Mouse (Mus musculus) hindbrain, embryonic 13.5 days (tissue): ENCODE data around the gene Apex2. TPM values are rescaled to one million over a fixed set of nuclear protein-coding genes. Genes with fewer than 3 reads are reported as not detected.

ENCODE experiments used
- ATAC-seq: fragments of 200-750 bp; cut with Nextera tagmentation; 2 replicates; pipeline ENCODE4 v1.8.0; 2017; ENCODE audit warnings: moderate TSS enrichment; ENCODE audit not compliant: low FRiP score
- H3K27ac ChIP-seq: fragments of 300-500 bp; sonication (generic); 2 replicates; pipeline ENCODE4 v1.5.1; 2015; ENCODE audit warnings: inconsistent platforms, mild to moderate bottlenecking, moderate library complexity
- H3K27me3 ChIP-seq: fragments of 300-500 bp; sonication (generic); 2 replicates; pipeline ENCODE4 v1.6.1; 2015; ENCODE audit warnings: mild to moderate bottlenecking, inconsistent platforms
- H3K36me3 ChIP-seq: fragments of 300-500 bp; sonication (generic); 2 replicates; pipeline ENCODE4 v1.6.1; 2015; ENCODE audit warnings: mild to moderate bottlenecking, inconsistent platforms
- H3K4me1 ChIP-seq: fragments of 300-500 bp; sonication (generic); replicated peaks from 2 replicates; pipeline ENCODE4 v1.6.1; 2015; ENCODE audit warnings: inconsistent platforms
- H3K4me2 ChIP-seq: fragments of 300-500 bp; sonication (generic); 2 replicates; pipeline ENCODE4 v1.6.1; 2015; ENCODE audit warnings: inconsistent platforms, mild to moderate bottlenecking, moderate library complexity
- H3K4me3 ChIP-seq: fragments of 300-500 bp; sonication (generic); 2 replicates; pipeline ENCODE4 v1.5.1; 2015; ENCODE audit warnings: mild to moderate bottlenecking, inconsistent platforms
- H3K9ac ChIP-seq: fragments of 300-500 bp; sonication (generic); 2 replicates; pipeline ENCODE4 v1.6.1; 2015; ENCODE audit warnings: mild to moderate bottlenecking, inconsistent platforms
- H3K9me3 ChIP-seq: fragments of 300-500 bp; sonication (generic); 2 replicates; pipeline ENCODE4 v1.6.1; 2016; ENCODE audit warnings: inconsistent platforms
- WGBS: fragments of 180-500 bp; shearing (Covaris S2); methylation state at CpG from one replicate; pipeline ENCODE4 v1.1.7; 2015; 5-methylcytosine and 5-hydroxymethylcytosine counted together
- polyA plus RNA-seq: library from polyadenylated mRNA; unstranded; fragments of >200 nt; fragmentation: Nextera tagmentation; extraction: Ambion mirVana; gene quantifications from 2 replicates; pipeline ENCODE4 v1.2.1, GENCODE M21; 2015

Apex2 gene
- 19.7 and 20.4 TPM in 2 replicates for polyA plus RNA-seq

- H3K9me3 ChIP-seq = no peaks in the 10 kb centered on the region
- H3K36me3 ChIP-seq = peaks cover 11% of the 10 kb centered on the region
- no peak for ATAC-seq
- 80% methylated on average over 5 of the region's 5 CpGs for WGBS
- H3K4me3 ChIP-seq = peak within 1 kb of the TSS; percentile 52; the same call in 1 of the 2 replicates
- H3K4me1 ChIP-seq = peaks cover 5% of the 10 kb centered on the region
- no peak within 1 kb of the TSS for H3K27ac ChIP-seq
- peak within 1 kb of the TSS; percentile 59 for H3K4me2 ChIP-seq
- 0 out of 2 replicates have a peak, but pooled peaks cover 6% of the 10 kb centered on the region for H3K27me3 ChIP-seq
- no peak within 1 kb of the TSS for H3K9ac ChIP-seq
Measured at GRCm38 (mm10) chrX:150589696-150590095, at the start of gene Apex2. Gene Apex2 (minus strand): TSS chrX:150589868.

GRCm38 (mm10) chrX:150636421-150636820 lies 46.8 kb upstream of the Apex2 start:
- H3K36me3 ChIP-seq = no peaks in the 10 kb centered on the region

GRCm38 (mm10) chrX:150598882-150599281 lies 9.2 kb upstream of the Apex2 start:
- ATAC-seq = no peak
- H3K4me2 ChIP-seq = no peak overlapping the region
- H3K9me3 ChIP-seq = no peaks in the 10 kb centered on the region
- H3K9ac ChIP-seq = no peak overlapping the region
- no peaks in the 10 kb centered on the region for H3K36me3 ChIP-seq
- H3K4me1 ChIP-seq = no peaks in the 10 kb centered on the region
- 69% methylated on average over 2 of the region's 2 CpGs for WGBS
- no peak overlapping the region for H3K27ac ChIP-seq
- no peak overlapping the region for H3K4me3 ChIP-seq
- no peaks in the 10 kb centered on the region for H3K27me3 ChIP-seq

More at GRCm38 (mm10) chrX:150636421-150636820, 46.8 kb upstream of the Apex2 start:
- no peak overlapping the region for H3K27ac ChIP-seq
- no peaks in the 10 kb centered on the region for H3K27me3 ChIP-seq
- no peak overlapping the region for H3K9ac ChIP-seq
- WGBS = 64% methylated on average over 1 of the region's 1 CpGs
- H3K4me2 ChIP-seq = no peak overlapping the region
- ATAC-seq = no peak
- no peaks in the 10 kb centered on the region for H3K9me3 ChIP-seq
- no peaks in the 10 kb centered on the region for H3K4me1 ChIP-seq
- no peak overlapping the region for H3K4me3 ChIP-seq

- H3K4me2 ChIP-seq = no peak overlapping the region
- H3K27ac ChIP-seq = no peak overlapping the region
- H3K4me1 ChIP-seq = no peaks in the 10 kb centered on the region
- no peak for ATAC-seq
- H3K9me3 ChIP-seq = no peaks in the 10 kb centered on the region
- 0 out of 2 replicates have a peak, but pooled peaks cover 4% of the 10 kb centered on the region for H3K27me3 ChIP-seq
- no peak overlapping the region for H3K4me3 ChIP-seq
- no peak overlapping the region for H3K9ac ChIP-seq
- 87% methylated on average over 9 of the region's 9 CpGs for WGBS
- no peaks in the 10 kb centered on the region for H3K36me3 ChIP-seq
Measured at GRCm38 (mm10) chrX:150595016-150595760, 5.5 kb upstream of the Apex2 start.

GRCm38 (mm10) chrX:150594176-150594575 lies 4.5 kb upstream of the Apex2 start:
- Histone ChIP-seq H3K4me3 (no peak overlapping the region), H3K4me2 (no peak overlapping the region), H3K9me3 (no peaks in the 10 kb centered on the region), H3K27ac (no peak overlapping the region), H3K4me1 (no peaks in the 10 kb centered on the region), H3K36me3 (no peaks in the 10 kb centered on the region), H3K9ac (no peak overlapping the region), H3K27me3 (0 out of 2 replicates have a peak, but pooled peaks cover 4% of the 10 kb centered on the region)
- ATAC-seq = no peak
- 96% methylated on average over 3 of the region's 3 CpGs for WGBS

- 92% methylated on average over 12 of the region's 12 CpGs for WGBS
Measured at GRCm38 (mm10) chrX:150593266-150594035, 3.8 kb upstream of the Apex2 start.

GRCm38 (mm10) chrX:150588023-150588764 lies 1.5 kb downstream of the Apex2 start, which contains the start of gene Pfkfb1:
Gene Pfkfb1 (plus strand): TSS chrX:150588229.
- H3K9me3 ChIP-seq = no peaks in the 10 kb centered on the region

More at GRCm38 (mm10) chrX:150593266-150594035, 3.8 kb upstream of the Apex2 start:
- ATAC-seq = no peak
- Histone ChIP-seq H3K9me3 (no peaks in the 10 kb centered on the region), H3K27ac (no peak overlapping the region), H3K4me2 (no peak overlapping the region), H3K27me3 (0 out of 2 replicates have a peak, but pooled peaks cover 4% of the 10 kb centered on the region), H3K9ac (no peak overlapping the region), H3K4me3 (no peak overlapping the region), H3K4me1 (no peaks in the 10 kb centered on the region), H3K36me3 (no peaks in the 10 kb centered on the region)

GRCm38 (mm10) chrX:150585116-150585515 lies 4.6 kb downstream of the Apex2 start:
- Histone ChIP-seq H3K9ac (no peak overlapping the region), H3K27ac (no peak overlapping the region), H3K4me3 (no peak overlapping the region), H3K36me3 (peaks cover 32% of the 10 kb centered on the region), H3K4me2 (no peak overlapping the region), H3K9me3 (no peaks in the 10 kb centered on the region), H3K4me1 (peaks cover 5% of the 10 kb centered on the region), H3K27me3 (0 out of 2 replicates have a peak, but pooled peaks cover 2% of the 10 kb centered on the region)
- no peak for ATAC-seq
- 93% methylated on average over 8 of the region's 8 CpGs for WGBS

More at GRCm38 (mm10) chrX:150588023-150588764, 1.5 kb downstream of the Apex2 start, which contains the start of gene Pfkfb1:
- peak; percentile 95 for ATAC-seq
- H3K36me3 ChIP-seq = peaks cover 15% of the 10 kb centered on the region
- peak within 1 kb of the TSS; percentile 75 for H3K9ac ChIP-seq
- H3K27ac ChIP-seq = peak within 1 kb of the TSS; percentile 76
- H3K4me3 ChIP-seq = peak within 1 kb of the TSS; percentile 52
- H3K27me3 ChIP-seq = 0 out of 2 replicates have a peak, but pooled peaks cover 6% of the 10 kb centered on the region
- peak within 1 kb of the TSS; percentile 59 for H3K4me2 ChIP-seq
- H3K4me1 ChIP-seq = peaks cover 5% of the 10 kb centered on the region
- 19% methylated on average over 35 of the region's 35 CpGs for WGBS

- no peak overlapping the region for H3K27ac ChIP-seq
- H3K4me3 ChIP-seq = no peak overlapping the region
- H3K9me3 ChIP-seq = no peaks in the 10 kb centered on the region
- H3K4me2 ChIP-seq = no peak overlapping the region
- H3K9ac ChIP-seq = no peak overlapping the region
- peaks cover 1% of the 10 kb centered on the region for H3K4me1 ChIP-seq
- H3K36me3 ChIP-seq = peaks cover 32% of the 10 kb centered on the region
- 0 out of 2 replicates have a peak, but pooled peaks cover 2% of the 10 kb centered on the region for H3K27me3 ChIP-seq
- no peak for ATAC-seq
Measured at GRCm38 (mm10) chrX:150581921-150582320, 7.7 kb downstream of the Apex2 start.

GRCm38 (mm10) chrX:150564644-150565357 lies 24.9 kb downstream of the Apex2 start:
- H3K4me2 ChIP-seq = no peak overlapping the region
- H3K9ac ChIP-seq = no peak overlapping the region
- H3K4me3 ChIP-seq = no peak overlapping the region
- no peaks in the 10 kb centered on the region for H3K4me1 ChIP-seq
- peaks cover 3% of the 10 kb centered on the region; the same call in 1 of the 2 replicates for H3K36me3 ChIP-seq
- ATAC-seq = no peak
- 91% methylated on average over 12 of the region's 12 CpGs for WGBS
- no peaks in the 10 kb centered on the region for H3K9me3 ChIP-seq
- H3K27me3 ChIP-seq = peaks cover 9% of the 10 kb centered on the region
- H3K27ac ChIP-seq = no peak overlapping the region

GRCm38 (mm10) chrX:150554032-150554431 lies 35.6 kb downstream of the Apex2 start:
- WGBS = 83% methylated on average over 3 of the region's 3 CpGs
- no peaks in the 10 kb centered on the region for H3K9me3 ChIP-seq
- H3K4me2 ChIP-seq = no peak overlapping the region
- no peak for ATAC-seq
- H3K9ac ChIP-seq = no peak overlapping the region
- H3K4me1 ChIP-seq = no peaks in the 10 kb centered on the region
- H3K36me3 ChIP-seq = peaks cover 12% of the 10 kb centered on the region
- H3K27ac ChIP-seq = no peak overlapping the region
- no peak overlapping the region for H3K4me3 ChIP-seq
- peaks cover 8% of the 10 kb centered on the region; the same call in 1 of the 2 replicates for H3K27me3 ChIP-seq
